ENCODE assay signal across 10 mouse cellular contexts in genomic region chr14:101841271-101841670, GRCm38 (mm10).
DNase-seq lines count a peak whose midpoint lies in the region; ATAC-seq and TF ChIP-seq lines count a peak whose summit lies in the region.
"Had no signal": no experiment of that assay in that cellular context is flagged by ENCODE, and none has a peak within 500 bp of the region (broad histone marks: within the 10 kb centered on the region; RNA-seq: fewer than 3 reads in every experiment).

No protein-coding gene starts in this region.

- peak overlapping the region; percentile 76 for H3K9ac ChIP-seq in heart, embryonic 16.5 days (ENCODE audit: low read length)
- H3K9ac ChIP-seq in lung, postnatal 0 days (replicated peaks; ENCODE audit: low read depth) = peak overlapping the region; percentile 74
- no peak overlapping the region for H3K9ac ChIP-seq in liver, embryonic 12.5 days
- H3K9ac ChIP-seq: neural tube, embryonic 15.5 days had no signal

- peak overlapping the region; percentile 57 for H3K4me2 ChIP-seq in heart, embryonic 16.5 days (ENCODE audit: low read depth, low read length)
- H3K4me2 ChIP-seq in lung, postnatal 0 days (replicated peaks; ENCODE audit: low read depth, low read length) = peak overlapping the region; percentile 50
- H3K4me2 ChIP-seq in liver, embryonic 12.5 days = peak overlapping the region; percentile 35
- H3K4me2 ChIP-seq: neural tube, embryonic 15.5 days had no signal

- no peak for DNase-seq in heart, embryonic 10.5 days (ENCODE audit: low spot score)
- DNase-seq in lung, postnatal 0 days (ENCODE audit: low spot score) = no peak
- no peak for DNase-seq in lung, postnatal 14 days
- no peak for DNase-seq in ovary, postnatal 10 days (ENCODE audit: low spot score)
- no peak for DNase-seq in thymus, postnatal 10 days (ENCODE audit: low spot score in 2 of 2)
- DNase-seq: kidney, postnatal 25 days; thymus, adult 18-20 months had no signal

- no peak for ATAC-seq in heart, embryonic 16.5 days (replicated peaks; ENCODE audit: extremely low read depth, insufficient read depth, low FRiP score)
- ATAC-seq in lung, postnatal 0 days = no peak
- ATAC-seq in liver, embryonic 12.5 days = no peak

- H3K27me3 ChIP-seq in heart, embryonic 16.5 days (ENCODE audit: control insufficient read depth, insufficient read depth, low read length) = no peaks in the 10 kb centered on the region
- no peaks in the 10 kb centered on the region for H3K27me3 ChIP-seq in heart, embryonic 10.5 days (ENCODE audit: insufficient read depth, poor library complexity, severe bottlenecking)
- no peaks in the 10 kb centered on the region for H3K27me3 ChIP-seq in lung, postnatal 0 days (replicated peaks; ENCODE audit: insufficient read depth, low read length)
- H3K27me3 ChIP-seq in liver, embryonic 12.5 days (replicated peaks) = no peaks in the 10 kb centered on the region
- H3K27me3 ChIP-seq: neural tube, embryonic 15.5 days had no signal

- peak overlapping the region; percentile 52 for H3K4me3 ChIP-seq in heart, embryonic 16.5 days (ENCODE audit: low read length)
- H3K4me3 ChIP-seq in heart, embryonic 10.5 days = no peak overlapping the region
- peak overlapping the region; percentile 59 for H3K4me3 ChIP-seq in lung, postnatal 0 days (ENCODE audit: low read depth, low read length)
- H3K4me3 ChIP-seq in liver, embryonic 12.5 days = peak overlapping the region; percentile 19; the same call in 1 of the 2 replicates
- H3K4me3 ChIP-seq: neural tube, embryonic 15.5 days had no signal

- H3K36me3 ChIP-seq in heart, embryonic 16.5 days (ENCODE audit: control insufficient read depth, insufficient read depth) = no peaks in the 10 kb centered on the region
- H3K36me3 ChIP-seq in heart, embryonic 10.5 days = no peaks in the 10 kb centered on the region
- H3K36me3 ChIP-seq in lung, postnatal 0 days (ENCODE audit: insufficient read depth, low read length) = peaks cover 4% of the 10 kb centered on the region; the same call in 1 of the 2 replicates
- no peaks in the 10 kb centered on the region for H3K36me3 ChIP-seq in liver, embryonic 12.5 days
- H3K36me3 ChIP-seq: neural tube, embryonic 15.5 days had no signal

- WGBS in heart, embryonic 16.5 days = 64% methylated on average over 5 of the region's 5 CpGs
- WGBS in heart, embryonic 10.5 days = 87% methylated on average over 5 of the region's 5 CpGs
- WGBS in lung, postnatal 0 days = 59% methylated on average over 5 of the region's 5 CpGs
- WGBS in liver, embryonic 12.5 days (ENCODE audit: insufficient replicate concordance) = 66% methylated on average over 5 of the region's 5 CpGs

- no peak; the same call in 1 of the 2 replicates for TF ChIP-seq EP300 in lung, postnatal 0 days (IDR thresholded peaks at IDR 0.05)

- H3K9me3 ChIP-seq in heart, embryonic 16.5 days (replicated peaks; ENCODE audit: control insufficient read depth, low read length) = no peaks in the 10 kb centered on the region
- no peaks in the 10 kb centered on the region for H3K9me3 ChIP-seq in heart, embryonic 10.5 days
- no peaks in the 10 kb centered on the region for H3K9me3 ChIP-seq in lung, postnatal 0 days (ENCODE audit: low read length)
- no peaks in the 10 kb centered on the region for H3K9me3 ChIP-seq in liver, embryonic 12.5 days (replicated peaks)
- H3K9me3 ChIP-seq: neural tube, embryonic 15.5 days had no signal

- H3K27ac ChIP-seq in heart, embryonic 16.5 days (ENCODE audit: low read length) = peak overlapping the region; percentile 83
- H3K27ac ChIP-seq in heart, embryonic 10.5 days = no peak overlapping the region
- H3K27ac ChIP-seq in lung, postnatal 0 days (ENCODE audit: low read length) = peak overlapping the region; percentile 94
- H3K27ac ChIP-seq in liver, embryonic 12.5 days = no peak overlapping the region
- H3K27ac ChIP-seq: neural tube, embryonic 15.5 days had no signal

- TF ChIP-seq CTCF in lung, postnatal 0 days (IDR thresholded peaks at IDR 0.05) = no peak

- H3K4me1 ChIP-seq in heart, embryonic 16.5 days (ENCODE audit: control insufficient read depth, insufficient read depth, low read length) = peaks cover 22% of the 10 kb centered on the region
- peaks cover 42% of the 10 kb centered on the region for H3K4me1 ChIP-seq in heart, embryonic 10.5 days
- H3K4me1 ChIP-seq in lung, postnatal 0 days (ENCODE audit: insufficient read depth, low read depth, low read length) = no peaks in the 10 kb centered on the region
- peaks cover 13% of the 10 kb centered on the region for H3K4me1 ChIP-seq in liver, embryonic 12.5 days
- H3K4me1 ChIP-seq: neural tube, embryonic 15.5 days had no signal

Comparison
In these comparisons a context has a peak if more than half of its experiments do, and no peak if none do; other contexts are left out.
1. H3K27ac ChIP-seq: peak in heart, embryonic 16.5 days (single experiment) and lung, postnatal 0 days (single experiment); none in heart, embryonic 10.5 days (single experiment) and liver, embryonic 12.5 days (single experiment).
2. Peak in every context shown above with its lines, with median percentiles within 50 percentile points of each other: H3K4me2 ChIP-seq.